Mouse (Mus musculus): Measurements from ENCODE around the gene Ntrk3.

GRCm38 (mm10) chr7:78719795-78720460 lies 17.9 kb downstream of the Ntrk3 start:
- TF ChIP-seq CTCF (IDR thresholded peaks at IDR 0.05; ENCODE audit: control insufficient read depth, insufficient read depth, insufficient replicate concordance, low read depth, low read length) (no peak), POLR2A (IDR thresholded peaks at IDR 0.05; ENCODE audit: control insufficient read depth, low read depth, low read length) (no peak)

All from testis, adult 2 months (tissue).